Mouse (Mus musculus): ENCODE data around the gene Prss40.

GRCm38 (mm10) chr1:34568120-34568519, 7.4 kb upstream of the Prss40 start:
- no peak for TF ChIP-seq CTCF (IDR thresholded peaks at IDR 0.05)
- TF ChIP-seq EP300 (IDR thresholded peaks at IDR 0.05) = no peak

All from lung, postnatal 0 days (tissue).